Mouse (Mus musculus) right cerebral cortex, adult 2 months (tissue): ENCODE data around the gene Rnasek.

Experiments
- DNase-seq, 2 experiments: peaks; one replicate each; pipeline ENCODE4 v3.0.0; 2021 to 2022; ENCODE audit warnings: low spot score in 2 of 2

Rnasek gene

DNA sequence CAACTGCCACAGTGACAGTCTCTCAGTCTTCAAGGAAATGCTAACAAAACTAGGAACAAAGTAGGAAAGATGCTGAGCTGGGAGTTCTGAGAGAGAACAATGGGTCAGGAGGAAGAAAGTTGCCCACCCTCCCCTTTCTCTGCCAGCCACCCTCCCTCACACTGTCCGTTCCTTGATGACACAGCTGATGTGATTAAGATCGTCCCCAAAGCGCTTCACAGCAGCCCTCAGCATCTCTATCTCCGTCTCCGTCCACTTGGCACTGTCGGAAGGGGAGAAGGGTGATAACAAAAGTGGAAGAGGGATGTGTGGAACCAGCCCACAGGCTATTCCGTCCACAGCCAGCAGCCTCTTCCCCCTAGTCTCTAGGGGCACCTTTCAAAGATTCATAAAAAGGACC is 2.9 kb downstream of the Rnasek start:
- DNase-seq = no peak

DNA sequence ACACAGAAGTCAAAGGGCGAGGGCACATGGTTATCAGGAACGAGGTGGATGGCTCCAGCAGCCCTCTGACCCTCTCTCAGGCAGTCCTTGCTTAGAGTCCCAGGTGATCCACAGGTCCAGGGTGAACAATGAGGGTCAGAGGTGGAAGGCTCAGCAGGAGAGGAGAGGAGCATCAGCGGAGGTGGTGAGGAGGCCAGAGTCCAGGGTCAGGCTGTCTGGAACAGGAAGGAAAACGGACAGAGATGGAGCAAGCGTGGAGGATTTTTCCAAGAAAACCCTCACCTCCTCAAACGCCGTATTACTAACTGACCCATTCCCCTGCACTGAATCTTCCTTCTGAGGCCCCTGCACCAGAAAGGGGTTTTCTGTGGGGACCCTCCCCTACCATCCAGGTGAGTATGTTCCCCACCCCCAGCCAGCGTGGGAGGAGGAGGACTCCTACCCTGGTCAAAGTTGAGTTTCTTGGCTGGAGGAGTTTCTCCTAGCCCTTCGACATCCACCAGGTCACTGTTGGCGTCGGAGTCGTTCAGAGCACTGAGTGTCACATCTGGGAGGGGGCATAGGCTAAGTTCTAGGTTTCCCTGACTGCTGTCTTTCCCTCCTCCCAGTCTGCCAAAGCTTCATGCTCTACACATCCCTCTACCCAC is 4.3 kb downstream of the Rnasek start:
- DNase-seq = no peak

DNA sequence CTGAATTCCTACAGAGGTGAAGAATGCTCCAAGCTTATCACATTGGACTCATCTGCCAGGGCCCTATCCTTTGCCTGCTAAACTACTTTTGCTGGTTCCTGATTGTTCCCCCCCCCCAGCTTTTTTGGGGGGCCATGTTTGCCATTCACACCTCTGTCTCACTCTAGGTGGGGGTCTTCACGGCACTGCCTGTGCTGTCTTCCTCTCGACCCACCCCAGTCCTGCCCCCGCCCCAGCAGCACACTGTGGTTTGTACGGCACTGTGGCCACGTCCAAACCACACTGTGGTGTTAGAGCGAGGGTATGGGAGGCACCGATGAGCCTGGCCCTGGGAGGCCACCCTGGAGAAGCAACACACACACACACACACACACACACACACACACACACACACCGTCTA is 5.1 kb downstream of the Rnasek start:
- DNase-seq = no peak

- DNase-seq = no peak
These were observed 5.6 kb downstream of the Rnasek start for GRCm38 (mm10) chr11:70234037-70234436.

GRCm38 (mm10) chr11:70233016-70233415 is 6.6 kb downstream of the Rnasek start:
- no peak for DNase-seq

DNA sequence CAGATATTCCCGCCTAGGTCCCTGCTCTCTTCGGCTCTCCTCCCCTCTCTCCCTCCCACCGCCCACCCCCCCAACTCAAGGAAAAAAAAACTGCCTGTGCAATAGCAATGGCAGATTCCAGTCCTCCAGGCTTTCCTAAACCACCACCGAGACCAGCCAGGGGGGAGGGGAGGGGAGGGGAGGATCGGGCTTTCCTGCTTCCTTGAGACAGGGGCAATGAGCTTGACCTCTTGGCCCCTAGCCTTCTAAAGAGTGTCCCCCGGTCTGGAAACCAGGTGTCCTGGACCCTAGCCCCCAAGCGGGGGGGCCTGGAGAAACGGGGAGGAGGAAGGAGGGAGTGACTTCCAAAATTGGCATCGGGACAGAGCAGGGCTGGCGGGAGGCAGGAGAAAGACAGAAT is 7.1 kb downstream of the Rnasek start:
- no peak for DNase-seq

DNA sequence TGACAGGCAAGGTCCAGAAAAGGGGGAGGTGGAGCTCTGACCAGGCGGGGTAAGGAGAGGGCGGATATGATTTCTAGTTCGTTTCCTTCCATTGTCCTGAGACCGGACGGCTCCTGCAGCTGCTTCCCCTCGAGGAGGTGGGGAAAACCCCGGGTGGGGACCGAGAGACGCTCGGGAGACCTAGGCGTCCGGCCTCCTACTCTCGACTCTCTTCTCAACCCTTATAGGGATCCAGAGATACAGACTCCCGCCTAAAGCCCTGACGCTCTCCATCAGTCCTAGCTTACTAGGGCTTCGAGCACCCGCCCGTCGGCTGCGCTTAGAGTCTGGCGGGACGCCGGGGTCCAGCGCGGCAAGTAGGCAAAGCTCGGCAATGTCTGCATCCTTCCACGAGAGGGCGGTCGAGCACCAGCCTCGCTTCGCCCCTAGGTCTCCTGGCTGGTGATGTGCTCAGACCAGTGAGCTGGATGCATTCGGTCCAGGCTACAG is 9.4 kb downstream of the Rnasek start:
- DNase-seq = peak in 1 of 2 experiments; percentile 76

- no peak for DNase-seq
These were observed 10.2 kb downstream of the Rnasek start, which contains the start of gene Bcl6b for GRCm38 (mm10) chr11:70229260-70230010. TSS of gene Bcl6b (minus strand) at chr11:70229798.

GRCm38 (mm10) chr11:70228828-70229227 is 10.8 kb downstream of the Rnasek start:
- DNase-seq = peak; percentile 74 to 79

- DNase-seq = no peak
These were observed 11.9 kb downstream of the Rnasek start for GRCm38 (mm10) chr11:70227661-70228245.

DNA sequence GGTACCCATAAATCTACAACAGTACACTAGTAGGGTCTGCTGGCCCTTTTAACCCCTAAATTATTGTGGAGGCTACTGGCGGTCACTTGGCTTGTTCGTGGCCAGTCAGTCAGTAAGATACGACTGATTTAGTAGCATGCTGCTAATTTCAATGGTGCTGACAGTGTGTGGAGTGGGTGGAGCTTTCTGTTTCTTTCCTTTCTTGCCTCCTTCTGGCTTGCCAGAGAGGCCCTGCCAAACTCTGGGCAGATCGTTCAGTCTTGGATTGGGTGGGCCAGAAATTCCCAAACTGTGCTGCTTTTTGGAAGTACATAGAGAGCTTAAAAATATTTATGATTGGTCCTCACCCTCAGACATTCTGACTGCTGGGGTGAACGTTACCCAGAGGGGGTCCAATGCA is 12.5 kb downstream of the Rnasek start:
- DNase-seq = no peak

DNA sequence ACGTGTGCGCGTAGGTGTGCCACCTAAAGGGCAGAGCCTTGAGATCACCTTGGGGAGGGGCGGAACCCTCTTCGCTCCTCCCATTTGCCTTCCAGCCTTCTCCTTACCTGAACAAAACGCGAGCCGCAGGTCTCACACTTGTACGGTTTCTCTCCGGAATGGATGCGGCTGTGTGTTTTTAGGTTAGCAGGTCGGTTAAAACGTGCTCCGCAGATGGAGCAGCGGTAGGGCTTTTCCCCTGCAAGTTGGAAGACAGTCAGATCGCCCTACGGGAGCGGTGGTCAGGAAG is 13.1 kb downstream of the Rnasek start:
- DNase-seq = no peak

- DNase-seq = no peak
These were observed 13.6 kb downstream of the Rnasek start for GRCm38 (mm10) chr11:70225798-70226601.

DNA sequence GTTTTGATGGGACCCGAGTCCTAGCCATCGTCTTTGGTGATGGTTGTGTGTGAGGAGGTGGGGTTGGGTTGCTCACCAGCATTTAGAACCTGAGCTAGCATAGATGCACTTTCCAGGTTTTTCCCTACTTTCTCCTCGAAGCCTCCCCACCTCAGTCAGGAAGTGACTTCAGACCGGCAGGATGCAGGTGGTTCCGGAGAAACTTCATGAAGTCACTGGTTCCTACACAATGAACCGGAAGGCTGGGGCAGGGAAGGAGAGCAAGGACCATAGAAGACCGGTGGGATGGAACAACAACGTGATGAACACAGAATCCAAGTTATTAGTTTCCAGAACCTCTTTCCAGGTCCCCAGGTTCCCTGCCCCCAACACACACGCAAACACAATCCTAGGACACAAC is 15.9 kb downstream of the Rnasek start:
- no peak for DNase-seq

- no peak for DNase-seq
These were observed 17.8 kb downstream of the Rnasek start for GRCm38 (mm10) chr11:70221603-70222500.

DNA sequence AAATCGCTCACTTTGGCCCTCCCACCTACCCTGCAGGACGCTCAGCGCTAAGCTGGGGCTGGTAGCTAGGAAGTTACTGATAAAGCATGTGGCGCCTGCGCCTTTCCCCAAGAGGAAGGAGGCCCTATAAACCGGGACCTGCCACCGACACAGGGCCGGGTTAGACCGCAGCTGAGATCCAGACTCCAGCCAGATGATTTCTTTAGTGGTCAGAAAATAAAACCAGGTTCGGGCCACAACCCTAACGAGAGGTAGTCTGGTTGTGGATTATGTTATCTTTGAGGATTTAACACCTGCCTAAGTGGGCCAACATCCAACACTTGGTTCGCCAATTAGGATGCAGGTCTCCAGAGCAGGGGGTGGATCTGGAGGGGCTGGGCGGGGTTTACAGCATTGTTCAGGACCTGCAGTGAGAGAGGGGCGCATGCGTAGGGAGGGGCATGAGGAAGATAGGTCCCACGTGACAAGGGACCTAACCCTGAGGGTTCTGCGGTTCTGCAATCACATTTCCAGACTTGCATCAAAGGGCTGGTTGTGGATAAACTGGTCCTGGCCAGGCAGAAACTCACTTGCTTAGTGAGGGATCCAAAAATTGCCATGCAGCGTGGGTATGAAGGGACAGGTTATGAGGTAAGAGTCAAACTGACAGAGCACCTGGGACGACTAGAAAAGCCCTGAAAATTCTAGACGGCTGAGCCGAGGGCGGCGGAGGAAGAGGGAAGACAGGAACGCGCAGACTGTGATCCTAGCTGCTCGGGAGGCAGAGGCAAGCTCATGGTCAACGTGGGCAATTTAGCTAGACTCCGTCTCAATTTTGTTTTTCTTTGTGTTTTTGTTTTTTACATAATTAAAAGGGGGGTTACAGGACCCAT is 18.7 kb downstream of the Rnasek start, which contains the start of gene Slc16a13:
Gene Slc16a13, minus strand, starts transcription at position 334 of the 872 bp plus-strand sequence.
- peak; percentile 94 to 96 for DNase-seq

GRCm38 (mm10) chr11:70220323-70220722 is 19.3 kb downstream of the Rnasek start:
- no peak for DNase-seq

GRCm38 (mm10) chr11:70219873-70220272 is 19.8 kb downstream of the Rnasek start:
- DNase-seq = no peak

- DNase-seq = no peak
These were observed 20.7 kb downstream of the Rnasek start for GRCm38 (mm10) chr11:70218741-70219470.
